ENCODE assay signal across 8 mouse cellular contexts in genomic region chr6:88841781-88842689, GRCm38 (mm10). TPM values are rescaled to one million over a fixed set of nuclear protein-coding genes. Genes with fewer than 3 reads are reported as not detected.
DNase-seq lines count a peak whose midpoint lies in the region; ATAC-seq and TF ChIP-seq lines count a peak whose summit lies in the region.

Gene Abtb1, minus strand, starts transcription at chr6:88841984.

- peak; percentile 69; the same call in 1 of the 2 replicates for TF ChIP-seq POLR2A in bone marrow, adult 2 months (IDR thresholded peaks at IDR 0.05; ENCODE audit: borderline replicate concordance, control insufficient read depth, low read depth, low read length)
- TF ChIP-seq POLR2A in limb, embryonic 14.5 days (IDR thresholded peaks at IDR 0.05; ENCODE audit: borderline replicate concordance, extremely low read depth, insufficient read depth, insufficient read length): peak; percentile 67; the same call in 1 of the 2 replicates

- peaks cover 2% of the 10 kb centered on the region for H3K4me1 ChIP-seq in bone marrow, adult 2 months (ENCODE audit: control insufficient read depth, insufficient read depth, low read length)
- H3K4me1 ChIP-seq in embryonic facial prominence, embryonic 15.5 days: peaks cover 26% of the 10 kb centered on the region
- H3K4me1 ChIP-seq in limb, embryonic 14.5 days (ENCODE audit: control insufficient read depth, insufficient read depth, low read length): peaks cover 13% of the 10 kb centered on the region
- H3K4me1 ChIP-seq in midbrain, postnatal 0 days (ENCODE audit: insufficient read depth, low read length): peaks cover 7% of the 10 kb centered on the region

- H3K36me3 ChIP-seq in embryonic facial prominence, embryonic 15.5 days: peaks cover 31% of the 10 kb centered on the region
- H3K36me3 ChIP-seq in limb, embryonic 14.5 days (ENCODE audit: control insufficient read depth, insufficient read depth, low read length): peaks cover 34% of the 10 kb centered on the region
- peaks cover 51% of the 10 kb centered on the region for H3K36me3 ChIP-seq in midbrain, postnatal 0 days (ENCODE audit: insufficient read depth, low read length)

- H3K4me3 ChIP-seq in bone marrow, adult 2 months (replicated peaks; ENCODE audit: control insufficient read depth, low read depth, low read length): peak within 1 kb of the TSS; percentile 95
- H3K4me3 ChIP-seq in embryonic facial prominence, embryonic 15.5 days (replicated peaks): peak within 1 kb of the TSS; percentile 94
- peak within 1 kb of the TSS; percentile 80 for H3K4me3 ChIP-seq in limb, embryonic 14.5 days (replicated peaks; ENCODE audit: low read length)
- H3K4me3 ChIP-seq in midbrain, postnatal 0 days (ENCODE audit: low read depth, low read length): peak within 1 kb of the TSS; percentile 73

- peak within 1 kb of the TSS; percentile 96 for H3K27ac ChIP-seq in bone marrow, adult 2 months (ENCODE audit: control insufficient read depth, insufficient read depth, low read depth, low read length, poor library complexity)
- H3K27ac ChIP-seq in embryonic facial prominence, embryonic 15.5 days (replicated peaks): peak within 1 kb of the TSS; percentile 90
- H3K27ac ChIP-seq in limb, embryonic 14.5 days (replicated peaks; ENCODE audit: low read depth, low read length): peak within 1 kb of the TSS; percentile 76
- peak within 1 kb of the TSS; percentile 82 for H3K27ac ChIP-seq in midbrain, postnatal 0 days (ENCODE audit: low read depth, low read length)

- TF ChIP-seq CTCF in bone marrow, adult 2 months (IDR thresholded peaks at IDR 0.05; ENCODE audit: control insufficient read depth, insufficient read depth, low read length): peak; percentile 60
- peak; percentile 66 for TF ChIP-seq CTCF in midbrain, postnatal 0 days (IDR thresholded peaks at IDR 0.05)

- no peaks in the 10 kb centered on the region for H3K9me3 ChIP-seq in embryonic facial prominence, embryonic 15.5 days (replicated peaks)
- H3K9me3 ChIP-seq in limb, embryonic 14.5 days (ENCODE audit: control insufficient read depth, low read length): no peaks in the 10 kb centered on the region
- H3K9me3 ChIP-seq in midbrain, postnatal 0 days (ENCODE audit: low read length): no peaks in the 10 kb centered on the region

- under 1% methylated on average over 72 of the region's 72 CpGs for WGBS in bone marrow, adult 2 months
- WGBS in embryonic facial prominence, embryonic 15.5 days: under 1% methylated on average over 66 of the region's 72 CpGs
- WGBS in limb, embryonic 14.5 days: under 1% methylated on average over 72 of the region's 72 CpGs
- whole genome bisulfite sequencing in midbrain, postnatal 0 days: under 1% methylated on average over 67 of the region's 72 CpGs

- H3K4me2 ChIP-seq in embryonic facial prominence, embryonic 15.5 days (replicated peaks): peak within 1 kb of the TSS; percentile 81
- peak within 1 kb of the TSS; percentile 67 for H3K4me2 ChIP-seq in limb, embryonic 14.5 days (replicated peaks; ENCODE audit: low read depth, low read length, severe bottlenecking)
- peak within 1 kb of the TSS; percentile 89 for H3K4me2 ChIP-seq in midbrain, postnatal 0 days (ENCODE audit: low read depth, low read length, poor library complexity, severe bottlenecking)

- peak; percentile 98 for ATAC-seq in embryonic facial prominence, embryonic 15.5 days (ENCODE audit: insufficient number of reproducible peaks, low FRiP score, low TSS enrichment, low read depth)
- peak; percentile 97 for ATAC-seq in limb, embryonic 14.5 days (ENCODE audit: low FRiP score, low read depth)
- peak; percentile 93 for ATAC-seq in midbrain, postnatal 0 days (ENCODE audit: low FRiP score)

- H3K9ac ChIP-seq in embryonic facial prominence, embryonic 15.5 days: peak within 1 kb of the TSS; percentile 90
- peak within 1 kb of the TSS; percentile 81 for H3K9ac ChIP-seq in limb, embryonic 14.5 days (ENCODE audit: low read depth, low read length, severe bottlenecking)
- peak within 1 kb of the TSS; percentile 82 for H3K9ac ChIP-seq in midbrain, postnatal 0 days (replicated peaks; ENCODE audit: low read length, poor library complexity, severe bottlenecking)

- DNase-seq in 416B (ENCODE audit: low read depth): peak; percentile 100
- DNase-seq in heart, adult 8-10 months (ENCODE audit: low spot score): peak; percentile 99
- peak; percentile 100 for DNase-seq in kidney, adult 9 months
- DNase-seq in limb, embryonic 14.5 days (ENCODE audit: low spot score): peak; percentile 100
- DNase-seq in midbrain, postnatal 0 days (ENCODE audit: low spot score): peak; percentile 99
- peak; percentile 98 to 99 for DNase-seq in spleen, postnatal 14 days (ENCODE audit: low spot score in 2 of 2)

- no peaks in the 10 kb centered on the region for H3K27me3 ChIP-seq in embryonic facial prominence, embryonic 15.5 days
- no peaks in the 10 kb centered on the region for H3K27me3 ChIP-seq in limb, embryonic 14.5 days (ENCODE audit: control insufficient read depth, insufficient read depth, low read length)
- no peaks in the 10 kb centered on the region for H3K27me3 ChIP-seq in midbrain, postnatal 0 days (ENCODE audit: insufficient read depth, low read length)

RNA-seq across cellular contexts. Expression of gene Abtb1, which starts in this region (rescaled TPM):
- polyA plus RNA-seq in bone marrow, adult 2 months (2011; ENCODE audit: insufficient read depth, insufficient read length, low replicate concordance, missing spikeins): 92.2 and 165 TPM in 2 replicates
- 33.2 and 34.5 TPM in 2 replicates for polyA plus RNA-seq in embryonic facial prominence, embryonic 15.5 days (2015; fragmentation: Nextera tagmentation; extraction: Ambion mirVana)
- total RNA-seq in heart, adult 8-10 months (2022): 10 to 100 TPM; 18.8 to 27.6 (median 23.8) TPM
- polyA plus RNA-seq in limb, embryonic 14.5 days (2012; rRNA removed): 50.8 and 60.5 TPM in 2 replicates
- 24.9 and 26.1 TPM in 2 replicates for polyA plus RNA-seq in limb, embryonic 14.5 days (2014; fragmentation: Nextera tagmentation; extraction: Ambion mirVana)
- 60.2 and 65.7 TPM in 2 replicates for total RNA-seq in midbrain, postnatal 0 days (2014; rRNA removed)
- polyA plus RNA-seq in midbrain, postnatal 0 days (2015; fragmentation: Nextera tagmentation; extraction: Ambion mirVana): 29.2 and 34.9 TPM in 2 replicates

Comparison
In these comparisons a context has a peak if more than half of its experiments do, and no peak if none do; other contexts are left out.
1. Peak in every context shown above with its lines: DNase-seq, ATAC-seq, H3K4me3 ChIP-seq and H3K27ac ChIP-seq.